Mouse (Mus musculus) mouse trophoblast stem cell (cell line): ENCODE measurements around the gene Armc2.

Experiments
- in situ Hi-C, 2 experiments: fragments of 300-500 bp; cut with MseI, MboI; formaldehyde crosslinking; loops; 2 replicates in 1 of 2; 3 replicates in 1 of 2; pipeline ENCODE4 v1.15.1; 2025

Gene Armc2

DNA sequence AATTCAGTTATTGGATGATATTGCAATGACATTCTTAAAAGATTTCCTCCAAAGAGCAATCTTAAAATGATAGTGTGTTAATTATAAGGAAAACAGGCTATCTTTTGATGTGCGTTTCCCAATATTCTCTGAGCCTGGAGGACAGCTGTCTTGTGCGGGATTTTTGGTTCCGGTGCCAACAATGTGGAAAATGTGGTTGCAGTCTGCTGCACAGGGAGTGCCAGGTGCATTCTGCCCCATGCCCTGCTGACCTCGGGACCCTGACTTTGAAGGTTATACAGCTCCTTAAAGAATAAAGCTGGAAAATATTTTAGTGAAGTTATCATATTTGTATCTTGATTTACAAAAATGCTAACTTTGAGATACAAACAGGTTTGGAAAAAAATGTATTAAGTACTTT lies 110.3 kb downstream of the Armc2 start:
- in situ Hi-C loops: no loop called here

DNA sequence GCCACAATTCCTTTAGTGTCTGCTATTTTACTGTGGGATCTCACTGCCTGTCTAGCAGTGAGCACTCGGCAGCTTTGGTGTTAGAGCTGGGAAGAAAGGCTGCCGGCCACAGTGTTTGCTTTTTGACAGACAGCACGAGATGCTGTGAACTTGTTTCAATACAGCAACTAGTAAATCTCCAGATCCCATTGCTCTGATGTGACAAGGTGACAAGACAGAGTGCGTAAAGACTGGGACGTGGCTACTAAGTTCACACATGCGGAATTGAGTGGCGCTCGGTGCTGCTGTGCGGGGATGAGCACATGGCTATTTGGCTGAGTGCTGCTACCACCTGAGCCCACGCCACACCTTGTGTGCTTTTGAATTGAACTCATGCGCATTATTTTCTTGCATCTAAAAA lies 110.8 kb downstream of the Armc2 start:
- in situ Hi-C loops: no loop called here

DNA sequence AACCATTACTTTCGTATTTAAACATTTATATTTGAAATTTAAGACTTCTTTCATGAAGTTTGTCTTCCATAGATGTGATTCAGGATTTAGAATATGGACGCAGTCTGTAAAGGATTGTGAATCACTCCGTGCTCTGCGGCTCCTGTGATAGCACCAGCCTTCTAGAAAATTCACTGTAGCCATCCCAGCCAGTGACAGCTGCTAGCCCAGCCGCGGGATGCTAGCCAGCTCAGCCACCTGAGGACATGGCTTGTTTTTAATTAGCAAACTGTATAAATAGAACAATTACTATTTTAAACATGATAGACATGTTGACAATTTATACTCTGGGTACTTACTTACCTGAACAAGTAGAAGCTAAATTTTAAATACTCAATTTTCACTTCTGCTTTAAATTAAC lies 116.4 kb downstream of the Armc2 start:
- in situ Hi-C loops: no loop called here

DNA sequence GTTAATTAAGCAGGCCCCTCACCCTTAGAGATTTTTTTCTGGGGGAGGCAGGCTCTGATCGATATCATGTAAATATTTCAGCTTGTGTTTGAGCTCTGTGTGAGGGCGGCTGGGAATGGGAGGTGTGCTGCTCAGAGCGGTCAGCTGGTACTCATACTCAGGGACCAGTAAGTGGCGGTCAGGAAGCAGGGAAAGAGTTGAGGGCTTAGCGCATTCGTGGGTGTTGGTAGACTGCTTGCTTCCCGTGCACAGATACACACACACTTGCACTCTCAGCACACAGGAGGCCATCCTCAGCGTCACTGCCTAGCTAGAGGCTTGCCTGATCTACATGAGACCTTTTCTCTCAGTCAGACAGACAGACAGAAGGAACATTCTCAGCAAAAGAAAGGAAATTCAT lies 116.8 kb downstream of the Armc2 start:
- in situ Hi-C loops: no loop called here

DNA sequence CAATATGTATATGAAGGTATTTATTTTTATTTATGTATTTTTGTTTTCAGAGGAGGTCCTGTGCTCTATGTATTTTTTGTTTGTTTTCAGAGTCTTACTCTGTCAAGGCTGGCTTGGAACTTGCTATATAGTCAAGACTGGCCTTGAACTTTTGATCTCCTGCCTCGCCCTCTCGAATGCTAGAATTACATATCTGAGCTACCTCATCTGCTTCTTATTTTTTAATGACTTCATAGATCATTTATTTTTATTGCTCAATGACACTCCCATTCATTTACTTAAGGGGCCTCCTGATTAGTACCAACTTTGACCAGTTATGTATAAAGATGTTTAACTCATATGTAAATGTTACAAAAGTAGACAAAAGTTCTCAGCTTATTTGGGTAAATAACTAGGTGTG lies 121.4 kb downstream of the Armc2 start:
- in situ Hi-C loops: no loop called here

DNA sequence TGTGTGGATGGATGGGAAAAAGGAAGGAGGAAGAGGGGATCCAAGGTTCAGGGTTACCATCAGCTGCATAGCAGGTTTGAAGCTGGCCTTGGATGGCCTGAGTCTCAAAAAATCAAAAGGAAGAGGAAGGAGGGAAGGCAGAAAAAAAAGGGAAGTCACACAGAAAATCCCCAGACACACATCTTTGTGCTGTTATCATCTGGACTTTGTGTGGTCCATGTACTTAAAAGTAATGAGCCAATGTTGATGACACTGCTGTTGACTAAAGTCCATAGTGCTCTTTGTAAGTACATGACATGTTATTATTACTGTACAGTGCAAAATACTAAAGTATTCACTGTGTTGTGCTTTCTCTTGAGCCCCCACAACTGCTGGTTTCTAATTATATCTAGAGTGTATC lies 121.8 kb downstream of the Armc2 start:
- in situ Hi-C loops: no loop called here

DNA sequence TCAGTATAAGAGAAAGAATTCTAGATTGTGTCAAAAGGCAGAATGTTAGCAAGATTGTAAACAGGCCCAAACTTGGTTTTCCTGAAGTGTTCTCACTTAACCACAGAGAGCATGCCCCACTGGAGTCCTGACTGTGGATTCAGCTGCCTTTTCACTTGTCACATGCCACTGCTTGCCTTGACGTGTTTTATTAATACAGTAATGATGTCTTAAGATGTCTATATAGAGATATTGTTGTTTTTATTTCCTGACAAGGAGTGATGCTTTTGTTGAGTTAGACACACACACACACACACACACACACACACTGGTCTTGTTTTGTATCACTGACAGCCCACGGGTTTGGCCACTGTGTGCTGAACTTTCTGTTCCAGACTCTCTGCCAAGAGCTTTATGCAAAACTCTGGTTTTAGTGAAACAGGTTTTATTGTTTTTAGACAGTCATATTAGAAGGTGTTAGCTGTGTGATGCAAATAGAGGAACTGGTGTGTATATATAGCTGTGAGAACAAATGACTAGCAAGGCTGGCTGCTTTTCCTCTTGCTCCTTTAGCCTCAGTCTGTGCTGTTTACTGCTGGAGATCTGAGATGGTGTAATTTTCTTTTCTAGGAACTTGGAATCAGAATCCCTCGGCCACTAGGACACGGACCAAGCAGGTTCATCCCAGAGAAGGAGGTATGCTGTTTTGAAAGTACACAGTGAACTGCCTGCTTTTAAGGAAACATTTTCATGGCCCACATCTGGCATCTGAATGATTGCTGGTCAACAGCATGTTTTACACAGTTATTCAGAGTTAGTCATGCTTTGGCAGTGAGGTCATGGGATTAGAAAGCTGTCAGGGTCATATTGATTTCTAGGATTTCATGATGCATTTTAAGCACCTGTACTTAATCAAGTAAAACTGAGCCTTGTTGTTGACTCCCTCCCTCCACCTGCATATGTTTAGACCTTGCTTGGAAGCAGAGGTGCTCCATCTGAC lies 124.5 kb downstream of the Armc2 start:
- in situ Hi-C loops: no loop called here

DNA sequence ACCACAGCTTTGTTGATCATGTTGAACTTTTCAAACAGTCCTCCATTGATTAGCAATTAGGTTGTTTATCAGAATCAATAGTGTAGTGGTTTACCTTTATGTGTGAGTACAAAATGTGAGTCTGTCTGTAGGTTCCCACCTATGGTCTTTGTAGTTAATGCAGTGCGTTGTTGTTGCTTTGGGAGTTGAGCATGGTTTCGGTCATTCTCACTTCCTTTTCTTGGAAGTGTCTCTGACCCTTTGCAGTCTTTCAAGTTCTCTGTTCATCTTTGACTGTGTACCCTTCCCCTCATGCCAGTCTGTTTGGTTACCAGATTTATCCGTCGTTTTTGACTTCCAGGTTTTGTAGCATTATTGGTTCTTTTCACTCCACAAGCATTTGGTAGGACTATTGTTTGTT lies 126.9 kb downstream of the Armc2 start:
- in situ Hi-C loops: no loop called here

DNA sequence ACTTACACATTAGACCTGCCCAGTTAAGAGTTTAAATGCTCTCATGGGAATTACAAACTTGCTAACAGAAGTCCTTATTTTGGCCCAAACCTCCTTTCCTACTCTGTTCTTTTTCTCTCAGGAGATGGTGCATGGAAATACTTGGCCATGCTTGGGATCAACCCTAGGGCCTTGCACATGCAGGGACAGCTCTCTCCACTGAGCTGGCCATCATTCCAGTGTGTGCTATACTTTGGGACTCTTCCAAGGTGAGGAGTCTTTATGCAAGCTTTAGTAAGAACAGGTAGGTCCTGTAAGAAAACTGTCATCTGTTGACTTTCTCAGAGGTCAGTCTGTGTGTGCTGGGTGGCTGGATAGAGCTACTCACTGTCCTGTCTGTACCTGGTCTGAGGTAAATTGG lies 127.7 kb downstream of the Armc2 start:
- in situ Hi-C loops: no loop called here

DNA sequence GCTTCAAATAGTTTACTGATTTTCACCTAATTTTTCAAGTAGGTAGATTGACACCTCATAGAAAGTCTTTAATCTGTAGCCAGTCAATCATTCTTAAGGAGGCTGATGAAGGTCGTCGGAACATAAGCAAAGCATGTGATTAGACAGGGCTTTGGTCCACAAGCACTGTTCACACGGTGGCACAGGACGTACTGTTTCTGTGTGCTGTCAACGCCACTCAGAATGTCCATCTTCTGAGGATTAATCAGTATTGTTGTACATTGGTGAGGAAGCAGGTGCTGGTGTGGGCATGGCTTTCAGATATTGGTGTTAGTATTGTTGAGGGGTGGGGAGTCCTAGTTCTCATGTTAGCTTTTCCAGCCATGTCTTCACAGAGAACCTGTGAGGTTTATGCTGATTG lies 128.7 kb downstream of the Armc2 start:
- in situ Hi-C loops: no loop called here

DNA sequence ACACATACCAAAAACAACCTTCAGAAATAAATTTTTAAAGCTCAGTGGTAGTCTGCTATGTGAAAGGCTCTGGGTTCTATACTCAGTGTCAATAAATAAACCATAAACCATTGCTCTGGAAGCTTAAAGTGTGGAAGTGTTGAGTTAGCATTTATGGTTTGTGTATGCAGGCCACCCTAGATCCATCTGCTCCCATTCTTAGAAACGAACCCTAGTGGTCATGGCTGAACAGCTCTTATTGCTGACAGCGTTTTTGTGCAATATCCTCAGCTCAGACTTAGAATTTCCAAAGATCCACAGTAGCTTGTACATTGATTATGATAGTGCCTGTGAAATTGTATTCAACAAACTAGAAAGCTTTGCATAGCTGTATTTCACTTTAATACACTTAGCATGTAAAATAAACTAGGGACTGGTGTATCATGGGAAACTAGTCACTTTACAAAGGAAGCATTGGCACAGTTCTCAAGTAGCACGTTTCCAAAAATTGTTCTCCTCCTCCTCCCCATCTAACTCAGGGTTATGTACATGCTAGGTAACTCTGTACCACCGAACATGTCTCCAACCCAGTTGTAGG lies 129.8 kb downstream of the Armc2 start:
- in situ Hi-C loops: no loop called here

DNA sequence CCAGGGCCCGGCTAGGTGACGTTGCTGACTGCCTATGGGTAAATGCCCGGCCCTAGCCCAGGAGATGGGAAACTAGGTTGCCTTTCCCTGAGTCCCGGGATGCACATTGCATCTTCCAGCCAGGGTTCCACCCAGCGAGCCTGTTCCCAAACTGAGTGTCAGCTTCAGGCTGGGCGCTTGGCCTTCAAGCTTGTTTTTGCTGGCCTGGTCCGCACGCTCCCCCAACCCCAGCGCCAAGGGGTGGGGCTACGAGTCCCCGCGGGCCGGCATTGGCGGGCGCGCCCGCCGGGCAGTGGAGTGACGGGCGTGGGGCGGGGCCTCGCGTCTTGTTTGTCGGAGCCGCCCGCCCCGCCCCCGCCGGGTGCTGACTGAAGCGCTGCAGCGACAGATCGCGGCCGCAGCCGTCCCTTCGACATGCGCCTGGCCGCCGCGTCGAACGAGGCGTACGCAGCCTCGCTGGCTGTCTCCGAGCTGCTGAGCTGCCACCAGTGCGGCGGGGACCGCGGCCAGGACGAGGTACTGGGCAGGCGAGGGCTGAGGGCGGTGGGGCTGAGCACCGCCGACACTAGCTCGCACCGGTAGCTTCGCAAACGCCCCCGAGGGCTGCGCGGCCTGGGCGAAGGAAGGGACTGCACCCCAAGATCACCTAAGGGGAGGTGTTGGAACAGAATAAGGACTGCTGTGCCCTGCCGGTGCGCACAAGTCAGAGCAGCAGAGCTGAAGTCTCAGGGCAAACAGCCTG lies 131.0 kb downstream of the Armc2 start:
- in situ Hi-C loops: no loop called here

DNA sequence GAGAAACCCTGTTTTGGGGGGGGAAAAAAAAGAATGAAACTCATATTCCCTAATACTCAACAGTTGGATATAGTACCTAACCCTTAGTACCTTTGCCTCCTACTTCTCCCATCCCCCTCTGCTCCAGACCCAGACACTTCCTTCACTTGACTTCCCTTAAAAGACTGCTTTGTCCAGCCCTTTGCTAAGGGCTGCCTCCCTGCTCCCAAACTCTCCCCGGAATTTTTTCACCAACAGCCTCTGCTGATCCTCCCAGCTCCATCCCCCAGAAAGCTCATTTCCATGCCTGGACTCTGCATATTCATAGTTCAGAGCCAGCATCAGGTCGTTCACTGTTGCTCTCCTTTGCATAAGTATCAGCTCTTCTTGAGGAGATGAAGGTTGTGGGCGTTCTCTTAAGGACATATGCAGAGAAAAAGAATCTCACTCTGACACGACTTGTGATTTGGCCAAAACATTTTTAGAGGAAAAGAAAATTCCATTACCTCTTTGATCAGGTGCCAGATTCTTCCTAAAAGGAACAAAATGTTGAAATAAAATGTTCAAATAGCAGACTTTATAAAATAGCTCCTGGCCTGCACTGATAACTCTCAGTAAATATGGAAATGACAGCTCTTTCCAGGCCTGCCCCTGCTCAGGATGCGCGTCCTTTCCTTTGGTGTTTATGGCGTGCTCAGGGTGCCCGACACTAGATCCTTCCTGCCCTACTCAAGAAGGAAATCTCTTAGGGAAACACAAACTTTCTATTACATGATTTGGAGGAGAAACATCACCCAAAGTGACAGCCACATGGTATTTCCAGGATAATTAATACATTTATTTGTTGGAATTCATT lies 134.3 kb downstream of the Armc2 start:
- in situ Hi-C loops: no loop called here

DNA sequence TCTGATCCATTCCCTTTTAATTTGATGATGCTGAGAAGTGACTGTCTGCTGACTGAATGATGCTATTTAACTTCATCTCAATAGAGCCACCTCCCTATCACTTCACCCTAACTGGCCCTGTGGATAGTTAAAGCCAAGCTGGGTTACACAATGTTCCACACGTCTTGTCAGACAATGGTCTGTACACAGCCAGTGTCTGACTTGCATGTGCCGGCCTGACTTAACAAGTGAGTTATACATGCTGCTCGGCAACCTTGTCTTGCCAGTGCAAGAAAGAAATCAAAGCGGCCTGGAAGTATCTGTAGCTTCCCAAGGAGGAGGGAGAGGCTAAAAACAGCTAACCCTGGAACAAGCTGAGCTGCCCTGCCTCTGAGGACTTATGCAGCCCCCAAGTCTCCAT lies 136.8 kb downstream of the Armc2 start:
- in situ Hi-C loops: no loop called here

DNA sequence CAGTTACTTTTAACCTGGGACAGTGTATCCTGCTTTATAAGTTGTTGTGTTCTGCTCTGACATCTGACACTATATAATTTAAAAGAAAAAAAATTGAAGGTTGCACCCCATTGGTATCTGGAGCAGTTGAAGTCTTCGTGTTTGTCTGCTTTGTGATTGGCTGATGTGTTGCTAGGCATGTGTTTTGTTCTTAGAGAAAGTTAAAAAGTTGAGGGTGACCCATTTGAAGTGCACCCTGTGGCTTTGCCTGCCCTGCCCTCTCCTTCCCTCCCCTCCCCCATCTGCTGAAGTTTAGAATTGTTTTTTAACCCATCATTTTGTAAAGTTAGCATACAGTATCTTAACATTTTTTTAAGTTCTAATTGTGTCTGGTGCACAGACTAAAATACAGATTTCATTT lies 137.5 kb downstream of the Armc2 start:
- in situ Hi-C loops: no loop called here

DNA sequence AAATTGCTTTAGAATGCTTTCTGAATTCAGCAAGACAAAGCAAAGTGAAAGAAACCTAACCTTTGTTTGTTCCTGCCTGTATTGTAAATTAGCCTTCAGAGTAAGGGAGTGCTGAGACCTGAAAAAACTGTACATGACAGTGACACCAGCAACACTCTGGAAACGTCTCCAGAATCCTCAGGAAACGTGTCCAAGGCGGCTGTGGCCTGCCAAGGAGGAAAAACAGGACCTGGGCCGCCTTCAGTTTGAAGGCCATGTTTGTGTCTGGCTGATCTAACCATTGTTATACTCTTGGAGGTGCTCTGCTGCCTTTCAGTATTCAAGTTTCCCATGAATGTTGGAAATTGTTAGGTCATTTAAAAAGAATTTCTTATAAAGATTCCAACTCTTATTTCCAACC lies 138.0 kb downstream of the Armc2 start:
- in situ Hi-C loops: no loop called here

DNA sequence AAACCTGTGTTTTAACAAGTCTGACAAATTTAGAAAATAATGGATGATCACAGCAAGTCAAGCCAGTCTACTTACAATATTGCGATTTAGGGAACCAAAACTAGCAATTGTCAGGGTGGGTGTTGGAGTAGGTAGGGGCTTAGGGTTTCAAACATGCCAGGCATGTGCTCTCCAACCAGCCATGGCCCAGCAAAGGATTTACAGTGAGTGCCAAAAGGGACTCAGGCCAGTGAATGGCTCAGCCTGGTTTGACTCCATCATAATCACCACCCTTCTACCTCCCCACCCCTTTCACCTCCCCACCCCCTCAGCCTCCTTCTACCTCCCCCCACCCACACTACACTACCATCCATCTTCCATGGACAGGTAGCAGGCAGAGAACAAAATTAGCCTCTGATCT lies 138.6 kb downstream of the Armc2 start:
- in situ Hi-C loops: no loop called here

DNA sequence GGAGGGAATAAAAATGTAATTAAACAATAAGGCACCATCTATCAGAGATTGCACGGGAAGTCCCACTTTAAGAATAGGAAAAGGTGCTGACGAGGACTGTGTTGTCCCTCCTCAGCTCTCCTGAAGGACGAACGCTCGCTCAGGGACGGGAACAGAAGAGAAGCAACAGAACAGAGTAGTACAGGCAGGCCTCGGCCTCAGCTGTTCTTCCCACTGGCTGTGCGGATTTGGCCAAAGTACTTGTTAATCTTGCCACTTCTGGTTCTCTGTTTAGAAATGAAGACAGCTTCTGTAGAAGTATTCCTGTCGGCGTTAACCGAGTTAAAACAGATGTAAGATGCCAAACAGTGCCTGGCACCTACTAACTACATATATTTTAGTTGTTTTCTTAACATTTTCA lies 139.9 kb downstream of the Armc2 start:
- in situ Hi-C loops: no loop called here

DNA sequence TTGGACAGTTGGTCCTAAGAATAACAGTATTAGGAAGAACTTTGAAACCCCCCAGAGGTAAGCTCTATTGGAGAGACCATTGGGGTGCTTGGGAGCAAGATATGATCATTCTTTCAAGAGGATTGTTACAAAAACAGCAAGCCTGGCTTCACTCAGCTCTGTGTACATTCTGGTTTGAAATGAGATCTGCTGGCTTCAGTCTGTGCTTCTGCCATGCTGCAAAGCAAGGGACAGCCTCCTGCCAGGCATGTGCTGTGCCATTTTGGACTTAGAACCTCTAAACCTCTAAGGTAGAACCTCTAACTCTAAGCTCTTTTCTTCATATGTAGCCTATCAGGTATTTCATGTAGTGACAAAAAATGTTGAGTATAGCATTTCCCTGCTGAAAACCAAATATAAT lies 142.6 kb downstream of the Armc2 start:
- in situ Hi-C loops: no loop called here

DNA sequence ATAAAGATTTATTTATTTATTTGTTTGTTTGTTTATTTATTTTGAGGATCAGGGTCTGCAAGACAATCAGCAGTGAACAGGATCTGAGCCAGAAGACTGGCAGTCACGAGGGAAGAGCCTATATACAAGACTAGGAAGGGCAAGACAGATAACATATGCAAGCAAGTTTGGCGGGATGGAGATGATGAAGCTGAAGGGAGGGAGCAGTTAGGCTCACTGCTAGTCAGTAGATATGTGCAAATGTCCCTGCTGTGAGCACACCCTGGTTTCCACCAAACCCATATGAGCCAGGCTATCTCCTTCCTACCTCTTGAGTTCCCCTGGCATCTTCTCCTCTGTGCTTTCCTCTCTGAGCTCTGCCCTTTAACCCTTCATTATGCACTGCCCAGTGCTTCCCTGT lies 146.7 kb downstream of the Armc2 start:
- in situ Hi-C loops: no loop called here

DNA sequence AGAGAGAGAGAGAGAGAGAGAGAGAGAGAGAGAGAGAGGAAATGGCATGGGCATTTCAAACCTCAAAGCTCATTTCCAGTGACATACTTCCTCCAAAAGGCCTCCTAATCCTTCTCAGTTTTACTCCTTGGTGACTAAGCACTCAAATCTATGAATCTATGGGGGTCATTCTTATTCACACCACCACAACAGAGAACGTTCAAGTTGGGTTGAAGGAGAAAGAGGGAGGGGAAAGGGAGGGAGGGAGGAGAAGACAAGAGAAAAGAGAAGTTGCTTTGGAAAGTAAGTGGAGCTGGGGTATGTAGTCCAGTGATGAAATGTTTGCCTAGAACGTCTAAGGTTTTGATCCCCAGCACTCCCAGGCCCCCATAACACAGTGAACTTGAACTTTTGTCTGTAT lies 148.1 kb downstream of the Armc2 start:
- in situ Hi-C loops: no loop called here

DNA sequence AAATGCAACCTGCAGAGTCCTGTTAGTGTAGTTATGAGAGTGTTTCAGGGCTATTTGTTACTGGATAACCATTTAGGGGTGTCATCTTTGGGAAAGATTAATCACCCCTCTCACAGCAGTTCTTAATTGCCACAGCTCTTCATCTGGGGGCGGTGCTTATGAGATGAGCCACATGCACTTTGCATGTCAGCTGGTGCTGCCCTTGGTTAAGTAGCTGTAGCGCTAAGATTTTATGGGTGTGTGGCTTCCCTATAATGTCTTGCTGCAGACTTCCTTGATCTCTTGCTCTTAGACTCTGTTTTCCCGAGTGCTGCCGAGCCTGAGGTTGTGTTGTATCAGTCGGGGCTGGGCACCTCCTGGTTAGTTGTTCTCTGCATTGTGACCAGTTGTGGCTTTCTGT lies 150.3 kb downstream of the Armc2 start:
- in situ Hi-C loops: no loop called here
